Mouse (Mus musculus) intestine, embryonic 15.5 days (tissue): ENCODE results near the gene Crabp2. TPM values are rescaled to one million over a fixed set of nuclear protein-coding genes. Genes with fewer than 3 reads are reported as not detected.
A peak's percentile ranks its signal among the peaks of the same experiment; 100 is the strongest.

ENCODE experiments used
- ATAC-seq: fragments of 200-750 bp; cut with Nextera tagmentation; 2 replicates; pipeline ENCODE4 v1.8.0; 2017; ENCODE audit warnings: moderate TSS enrichment, moderate library complexity
- H3K27ac ChIP-seq: fragments of 300-500 bp; sonication (generic); 2 replicates; pipeline ENCODE4 v1.5.1; 2015; ENCODE audit warnings: mild to moderate bottlenecking, inconsistent platforms
- H3K27me3 ChIP-seq: fragments of 300-500 bp; sonication (generic); replicated peaks from 2 replicates; pipeline ENCODE4 v1.6.1; 2015; ENCODE audit warnings: inconsistent platforms
- H3K36me3 ChIP-seq: fragments of 300-500 bp; sonication (generic); 2 replicates; pipeline ENCODE4 v1.6.1; 2015; ENCODE audit warnings: inconsistent platforms
- H3K4me1 ChIP-seq: fragments of 300-500 bp; sonication (generic); replicated peaks from 2 replicates; pipeline ENCODE4 v1.6.1; 2015; ENCODE audit warnings: inconsistent platforms
- H3K4me2 ChIP-seq: fragments of 300-500 bp; sonication (generic); replicated peaks from 2 replicates; pipeline ENCODE4 v1.6.1; 2015; ENCODE audit warnings: mild to moderate bottlenecking, inconsistent platforms
- H3K4me3 ChIP-seq: fragments of 300-500 bp; sonication (generic); replicated peaks from 2 replicates; pipeline ENCODE4 v1.5.1; 2015; ENCODE audit warnings: inconsistent platforms
- H3K9ac ChIP-seq: fragments of 300-500 bp; sonication (generic); 2 replicates; pipeline ENCODE4 v1.6.1; 2015; ENCODE audit warnings: inconsistent platforms
- H3K9me3 ChIP-seq: fragments of 300-500 bp; sonication (generic); 2 replicates; pipeline ENCODE4 v1.6.1; 2016; ENCODE audit warnings: inconsistent platforms
- WGBS: fragments of 180-500 bp; shearing (Covaris S2); methylation state at CpG from one replicate; pipeline ENCODE4 v1.1.7; 2015; 5-methylcytosine and 5-hydroxymethylcytosine counted together
- polyA plus RNA-seq: library from polyadenylated mRNA; unstranded; fragments of >200 nt; fragmentation: Nextera tagmentation; extraction: Ambion mirVana; gene quantifications from 2 replicates; pipeline ENCODE4 v1.2.1, GENCODE M21; 2015

Crabp2 gene
- polyA plus RNA-seq, 1 experiment from 2014 or later, result 8.2 TPM

- WGBS, result under 1% methylated on average over 77 of the region's 78 CpGs
- Histone ChIP-seq H3K9me3 (no peaks in the 10 kb centered on the region), H3K27me3 (no peaks in the 10 kb centered on the region), H3K36me3 (peaks cover 30% of the 10 kb centered on the region), H3K9ac (peak within 1 kb of the TSS; percentile 96), H3K4me1 (peaks cover 32% of the 10 kb centered on the region), H3K27ac (peak within 1 kb of the TSS; percentile 84), H3K4me3 (peak within 1 kb of the TSS; percentile 83), H3K4me2 (peak within 1 kb of the TSS; percentile 76)
- peak; percentile 99 for ATAC-seq
Measured at GRCm38 (mm10) chr3:87930078-87930795, 18.2 kb upstream of the Crabp2 start, which contains the start of the genes Isg20l2 and Rrnad1. Gene Isg20l2 (plus strand): TSS chr3:87930314. Gene Rrnad1 (minus strand): TSS chr3:87930717.

GRCm38 (mm10) chr3:87934026-87934425 is 14.4 kb upstream of the Crabp2 start:
- peaks cover 26% of the 10 kb centered on the region for H3K36me3 ChIP-seq
- no peak overlapping the region for H3K4me3 ChIP-seq

GRCm38 (mm10) chr3:87934501-87934900 is 14.0 kb upstream of the Crabp2 start:
- Histone ChIP-seq H3K9ac (no peak overlapping the region), H3K4me1 (peaks cover 33% of the 10 kb centered on the region), H3K27ac (no peak overlapping the region), H3K27me3 (no peaks in the 10 kb centered on the region), H3K9me3 (no peaks in the 10 kb centered on the region), H3K36me3 (peaks cover 29% of the 10 kb centered on the region), H3K4me2 (no peak overlapping the region), H3K4me3 (no peak overlapping the region)
- ATAC-seq, result no peak
- 62% methylated on average over 4 of the region's 4 CpGs for WGBS

More at GRCm38 (mm10) chr3:87934026-87934425, 14.4 kb upstream of the Crabp2 start:
- no peaks in the 10 kb centered on the region for H3K9me3 ChIP-seq
- 83% methylated on average over 5 of the region's 5 CpGs for WGBS
- H3K27ac ChIP-seq, result no peak overlapping the region
- H3K27me3 ChIP-seq, result no peaks in the 10 kb centered on the region
- no peak for ATAC-seq
- peaks cover 36% of the 10 kb centered on the region for H3K4me1 ChIP-seq
- no peak overlapping the region for H3K9ac ChIP-seq
- no peak overlapping the region for H3K4me2 ChIP-seq

GRCm38 (mm10) chr3:87935201-87935600 is 13.3 kb upstream of the Crabp2 start:
- Histone ChIP-seq H3K27ac (no peak overlapping the region), H3K9me3 (no peaks in the 10 kb centered on the region), H3K9ac (no peak overlapping the region), H3K4me3 (no peak overlapping the region), H3K4me1 (peaks cover 33% of the 10 kb centered on the region), H3K36me3 (peaks cover 32% of the 10 kb centered on the region), H3K27me3 (no peaks in the 10 kb centered on the region), H3K4me2 (no peak overlapping the region)
- WGBS, result 76% methylated on average over 4 of the region's 4 CpGs
- no peak for ATAC-seq

GRCm38 (mm10) chr3:87935776-87936175 is 12.7 kb upstream of the Crabp2 start:
- H3K36me3 ChIP-seq, result peaks cover 35% of the 10 kb centered on the region
- no peaks in the 10 kb centered on the region for H3K9me3 ChIP-seq
- ATAC-seq, result peak; percentile 44
- peaks cover 33% of the 10 kb centered on the region for H3K4me1 ChIP-seq
- no peak overlapping the region for H3K4me3 ChIP-seq
- H3K4me2 ChIP-seq, result no peak overlapping the region
- 96% methylated on average over 2 of the region's 2 CpGs for WGBS
- no peaks in the 10 kb centered on the region for H3K27me3 ChIP-seq
- H3K9ac ChIP-seq, result no peak overlapping the region
- H3K27ac ChIP-seq, result no peak overlapping the region

GRCm38 (mm10) chr3:87940611-87941010 is 7.9 kb upstream of the Crabp2 start:
- Histone ChIP-seq H3K36me3 (peaks cover 38% of the 10 kb centered on the region), H3K27ac (no peak overlapping the region), H3K4me3 (no peak overlapping the region), H3K4me1 (peaks cover 7% of the 10 kb centered on the region), H3K9ac (no peak overlapping the region), H3K27me3 (no peaks in the 10 kb centered on the region), H3K4me2 (no peak overlapping the region), H3K9me3 (no peaks in the 10 kb centered on the region)
- ATAC-seq, result no peak
- WGBS, result 67% methylated on average over 5 of the region's 5 CpGs

GRCm38 (mm10) chr3:87942471-87942870 is 6.0 kb upstream of the Crabp2 start:
- peaks cover 7% of the 10 kb centered on the region for H3K4me1 ChIP-seq
- ATAC-seq, result no peak
- H3K4me2 ChIP-seq, result no peak overlapping the region
- WGBS, result 91% methylated on average over 2 of the region's 2 CpGs
- no peak overlapping the region for H3K27ac ChIP-seq
- H3K4me3 ChIP-seq, result no peak overlapping the region
- H3K36me3 ChIP-seq, result peaks cover 38% of the 10 kb centered on the region
- no peaks in the 10 kb centered on the region for H3K9me3 ChIP-seq
- H3K9ac ChIP-seq, result no peak overlapping the region
- H3K27me3 ChIP-seq, result peaks cover 5% of the 10 kb centered on the region

- ATAC-seq, result no peak
Measured at GRCm38 (mm10) chr3:87943586-87943985, 4.9 kb upstream of the Crabp2 start.

GRCm38 (mm10) chr3:87944838-87945600 is 3.4 kb upstream of the Crabp2 start:
- no peak for ATAC-seq
- Histone ChIP-seq H3K4me3 (no peak overlapping the region), H3K9ac (no peak overlapping the region), H3K36me3 (peaks cover 21% of the 10 kb centered on the region), H3K4me1 (peaks cover 27% of the 10 kb centered on the region), H3K27ac (no peak overlapping the region), H3K4me2 (no peak overlapping the region), H3K27me3 (peaks cover 28% of the 10 kb centered on the region), H3K9me3 (no peaks in the 10 kb centered on the region)
- WGBS, result 33% methylated on average over 4 of the region's 4 CpGs

More at GRCm38 (mm10) chr3:87943586-87943985, 4.9 kb upstream of the Crabp2 start:
- no peak overlapping the region for H3K27ac ChIP-seq
- no peak overlapping the region for H3K4me2 ChIP-seq
- H3K27me3 ChIP-seq, result peaks cover 16% of the 10 kb centered on the region
- H3K9me3 ChIP-seq, result no peaks in the 10 kb centered on the region
- 79% methylated on average over 7 of the region's 7 CpGs for WGBS
- no peak overlapping the region for H3K4me3 ChIP-seq
- H3K4me1 ChIP-seq, result peaks cover 18% of the 10 kb centered on the region
- H3K9ac ChIP-seq, result no peak overlapping the region
- H3K36me3 ChIP-seq, result peaks cover 31% of the 10 kb centered on the region

GRCm38 (mm10) chr3:87945781-87946540 is 2.5 kb upstream of the Crabp2 start:
- Histone ChIP-seq H3K27me3 (peaks cover 31% of the 10 kb centered on the region), H3K9me3 (no peaks in the 10 kb centered on the region), H3K4me3 (no peak overlapping the region), H3K36me3 (peaks cover 17% of the 10 kb centered on the region), H3K9ac (no peak overlapping the region), H3K4me2 (no peak overlapping the region), H3K4me1 (peaks cover 27% of the 10 kb centered on the region), H3K27ac (no peak overlapping the region)
- no peak for ATAC-seq
- WGBS, result 45% methylated on average over 12 of the region's 12 CpGs

- Histone ChIP-seq H3K9ac (no peak overlapping the region; the same call in 1 of the 2 replicates), H3K4me1 (peaks cover 28% of the 10 kb centered on the region), H3K4me3 (no peak overlapping the region), H3K27ac (no peak overlapping the region), H3K27me3 (peaks cover 33% of the 10 kb centered on the region), H3K9me3 (no peaks in the 10 kb centered on the region), H3K4me2 (no peak overlapping the region), H3K36me3 (peaks cover 11% of the 10 kb centered on the region; the same call in 1 of the 2 replicates)
- no peak for ATAC-seq
- WGBS, result 45% methylated on average over 1 of the region's 1 CpGs
Measured at GRCm38 (mm10) chr3:87946541-87946860, 2.0 kb upstream of the Crabp2 start.
